Mouse (Mus musculus) brain, embryonic 18.5 days (tissue): ENCODE data around the gene Cln6.
A peak's percentile ranks its signal among the peaks of the same experiment; 100 is the strongest.
"Not testable (repeated sequence)": the region's sequence is repeated elsewhere in the genome, so short reads cannot be mapped to it uniquely, and the experiment has no call there.

Experiments used
- DNase-seq: peaks from one replicate; pipeline ENCODE4 v3.0.0-alpha.2; 2012; ENCODE audit warnings: low read depth, low spot score

Cln6 gene

DNA sequence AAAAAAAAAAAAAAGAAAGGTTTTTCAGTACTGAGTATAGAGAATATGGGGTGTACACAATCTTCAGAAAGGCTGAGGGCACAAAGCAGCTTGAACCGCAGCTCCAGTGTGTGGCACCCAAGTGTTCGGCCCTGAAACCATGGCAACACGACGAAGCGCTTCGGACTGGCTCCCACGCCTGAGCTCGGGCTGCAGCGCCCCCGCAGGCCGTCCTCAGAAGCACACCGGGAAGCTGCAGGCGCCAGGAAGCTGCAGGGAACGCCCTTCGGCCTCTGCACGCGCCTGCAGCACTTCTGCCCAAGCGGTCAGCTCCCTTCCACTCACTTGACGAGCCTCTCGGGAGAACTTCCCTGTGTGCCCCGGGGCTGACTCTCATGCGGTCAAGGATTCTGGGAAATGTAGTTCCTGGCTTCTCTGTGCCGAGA lies 9.9 kb upstream of the Cln6 start:
- DNase-seq, result peak; percentile 81

DNA sequence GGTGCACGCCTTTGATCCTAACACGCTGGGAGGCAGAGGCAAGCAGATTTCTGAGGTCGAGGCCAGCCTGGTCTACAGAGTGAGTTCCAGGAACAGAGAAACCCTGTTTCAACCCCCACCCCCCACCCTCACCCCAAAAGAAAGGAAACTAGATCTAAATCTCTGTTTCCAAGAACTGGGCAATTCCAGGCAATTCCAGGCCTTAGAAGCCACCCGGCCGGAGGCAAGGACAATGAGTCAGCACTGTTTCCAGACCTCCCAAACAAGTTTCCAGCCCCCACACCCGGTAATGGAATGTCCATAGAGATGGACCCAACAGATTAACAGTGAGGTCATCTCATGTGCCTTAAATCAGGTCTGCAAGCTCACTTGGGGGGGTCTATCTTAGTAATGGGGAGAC lies 8.7 kb upstream of the Cln6 start:
- no peak for DNase-seq

DNA sequence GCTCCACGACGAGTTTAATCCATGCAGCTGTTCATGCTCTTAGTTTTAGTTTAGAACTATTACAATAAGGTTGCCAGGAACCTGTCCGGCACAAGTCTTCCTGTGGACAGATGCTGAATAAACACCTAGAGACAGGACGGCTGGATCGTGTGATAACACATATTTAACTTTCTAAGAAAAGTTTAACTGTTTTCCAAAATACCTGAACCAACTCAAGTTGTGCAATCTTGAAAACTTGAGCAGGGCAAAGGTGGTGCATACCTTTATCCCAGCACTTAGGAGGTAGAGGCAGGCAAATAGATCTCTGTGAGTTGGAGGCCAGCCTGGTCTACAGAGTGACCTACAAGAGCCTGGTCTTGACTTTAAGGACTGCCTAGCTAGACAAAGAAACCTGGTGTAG lies 3.7 kb upstream of the Cln6 start:
- DNase-seq, result no peak

DNA sequence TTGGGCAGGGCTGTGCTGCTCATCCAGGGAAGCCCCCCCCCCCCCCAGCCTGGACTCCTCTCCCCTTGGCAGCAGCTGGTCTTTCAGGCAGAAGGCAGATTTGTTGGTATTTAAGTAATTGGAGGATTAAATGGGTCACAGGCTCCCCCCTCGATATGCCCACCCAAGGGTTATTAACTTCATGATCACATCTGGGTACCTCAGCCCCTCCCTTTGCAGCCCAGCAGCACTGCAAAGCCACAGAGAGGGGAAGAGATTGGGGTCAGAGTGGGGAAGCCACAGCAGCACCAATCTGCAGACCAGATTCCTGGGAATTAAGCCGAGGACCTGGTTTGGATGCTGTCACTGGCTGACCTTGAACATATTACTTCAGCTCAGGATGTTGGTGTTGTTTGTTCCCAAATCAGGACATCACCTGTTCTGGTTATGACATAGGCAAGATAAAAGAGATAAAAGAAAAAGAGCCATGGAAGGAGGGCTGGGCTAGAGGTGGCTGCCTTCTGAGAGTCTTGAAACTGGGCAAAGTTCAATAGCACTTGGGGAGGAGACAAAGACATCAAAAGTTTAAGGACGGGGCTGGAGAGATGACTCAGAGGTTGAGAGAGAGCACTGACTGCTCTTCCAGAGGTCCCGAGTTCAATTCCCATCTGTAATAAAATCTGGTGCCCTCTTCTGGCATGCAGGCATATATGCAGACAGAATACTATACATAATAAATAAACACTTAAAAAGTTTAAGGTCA lies 2.7 kb upstream of the Cln6 start:
- DNase-seq, result no peak

DNA sequence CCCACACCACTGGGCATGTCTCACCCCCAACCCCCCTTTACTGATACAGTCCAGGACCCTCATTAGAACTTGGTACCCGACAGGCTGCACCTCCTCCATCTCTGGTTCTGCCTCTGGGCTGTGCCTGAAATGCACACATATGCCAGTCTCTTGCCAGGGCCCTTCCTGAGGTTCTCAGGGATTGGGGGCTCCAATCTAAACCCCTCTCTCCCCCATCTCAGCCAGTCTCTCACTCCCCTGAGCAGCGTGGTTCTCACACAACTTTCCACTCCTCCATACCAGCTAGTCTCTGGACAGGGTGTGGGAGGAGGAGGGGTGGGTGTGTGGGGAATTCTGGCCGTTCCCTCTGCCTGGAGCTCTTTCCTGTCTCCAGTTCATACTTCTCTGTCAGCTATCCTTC lies 974 bp upstream of the Cln6 start:
- DNase-seq, result no peak

DNA sequence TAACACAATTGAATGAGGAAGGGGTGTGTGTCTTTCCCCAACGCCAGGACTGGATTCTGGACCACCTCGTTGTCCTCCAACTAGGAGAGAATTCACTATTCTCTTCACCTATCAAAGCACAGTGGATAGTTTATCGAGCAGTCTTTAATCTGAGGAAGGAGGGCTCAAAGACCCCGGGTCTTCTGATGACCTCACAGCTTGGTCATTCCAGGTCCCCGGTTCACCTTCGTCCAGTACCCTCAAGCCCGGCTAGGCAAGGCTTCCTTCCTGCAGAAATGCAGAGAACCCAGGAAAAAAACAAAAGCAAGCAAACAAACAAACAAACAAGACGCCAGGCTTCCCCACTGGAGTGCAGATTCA lies 459 bp upstream of the Cln6 start:
- no peak for DNase-seq

DNA sequence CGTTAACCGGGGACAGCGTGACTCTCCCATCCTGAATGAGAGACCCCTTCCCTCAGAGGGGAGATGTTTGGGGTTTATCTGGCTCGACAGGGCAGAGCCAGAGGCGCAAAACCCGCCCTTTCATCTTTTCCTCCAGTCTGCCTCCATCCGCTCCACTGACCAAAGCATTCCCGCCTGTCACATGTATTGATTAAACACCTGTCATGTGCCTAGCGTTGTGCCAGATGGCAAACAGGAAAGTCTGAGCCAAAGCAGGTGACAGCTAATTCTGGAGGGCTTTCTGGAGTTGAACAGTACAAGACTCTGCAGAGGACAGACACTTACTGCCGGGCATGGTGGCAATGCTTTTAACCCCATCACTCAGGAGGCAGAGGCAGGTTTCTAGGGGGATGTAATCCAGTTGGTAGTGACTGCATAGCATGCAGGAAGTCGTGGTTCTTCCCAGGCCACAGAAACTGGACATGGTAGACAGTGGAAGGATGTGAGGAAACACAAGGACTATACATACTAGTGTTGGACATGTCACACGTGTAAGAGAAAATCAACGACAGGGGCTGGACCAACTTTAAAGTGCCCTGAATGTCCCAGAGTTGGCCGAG lies 686 bp downstream of the Cln6 start:
- DNase-seq, result no peak

DNA sequence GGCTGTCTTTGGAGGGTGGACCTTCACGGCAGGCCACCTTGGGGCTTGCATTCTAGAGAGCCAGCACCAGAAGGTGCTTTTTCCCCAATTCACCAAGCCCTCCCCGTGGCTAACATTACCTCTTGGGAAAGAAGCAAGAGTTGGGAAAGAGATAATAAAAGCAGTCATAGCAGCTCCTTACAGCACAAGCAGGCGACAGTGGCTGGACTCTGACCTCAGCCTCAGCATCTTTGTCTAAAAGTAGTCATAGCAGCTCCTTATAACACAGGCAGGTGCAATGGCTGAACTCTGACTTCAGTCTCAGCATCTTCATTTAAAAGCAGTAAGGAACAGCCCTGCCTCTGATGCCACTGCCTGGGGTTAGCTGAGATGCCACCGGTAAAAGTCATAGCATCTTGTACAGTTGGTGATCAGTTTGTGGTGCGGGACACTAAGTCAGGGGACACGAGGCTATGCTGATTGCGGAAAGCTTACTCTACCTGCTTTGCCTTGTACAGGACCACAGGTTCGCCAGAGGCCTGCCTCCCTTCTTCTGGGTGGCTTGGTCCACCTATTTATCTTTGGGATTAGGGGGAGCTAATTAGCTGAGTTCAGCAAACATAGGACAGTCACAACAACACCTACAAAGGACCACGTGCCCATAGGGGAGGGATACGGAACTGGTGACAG lies 4.9 kb downstream of the Cln6 start:
- DNase-seq, result no peak

DNA sequence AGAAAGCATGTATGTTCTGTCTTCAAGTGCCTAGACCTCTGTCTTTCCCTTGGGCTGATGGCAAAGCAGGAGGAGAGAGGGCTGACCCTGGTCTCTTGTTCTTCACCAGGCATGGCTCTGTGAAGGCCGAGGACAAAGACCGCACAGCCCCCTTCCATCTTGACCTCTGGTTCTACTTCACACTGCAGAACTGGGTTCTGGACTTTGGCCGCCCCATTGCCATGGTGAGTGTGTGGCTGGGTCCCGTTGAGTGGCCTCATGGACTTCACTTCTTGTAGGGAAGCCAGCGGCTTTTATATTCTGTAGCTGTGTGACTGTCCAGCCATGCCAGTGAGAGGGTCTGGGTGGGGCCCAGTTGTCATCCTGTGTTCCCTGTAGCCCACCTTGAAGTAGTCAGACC lies 5.9 kb downstream of the Cln6 start:
- no peak for DNase-seq

DNA sequence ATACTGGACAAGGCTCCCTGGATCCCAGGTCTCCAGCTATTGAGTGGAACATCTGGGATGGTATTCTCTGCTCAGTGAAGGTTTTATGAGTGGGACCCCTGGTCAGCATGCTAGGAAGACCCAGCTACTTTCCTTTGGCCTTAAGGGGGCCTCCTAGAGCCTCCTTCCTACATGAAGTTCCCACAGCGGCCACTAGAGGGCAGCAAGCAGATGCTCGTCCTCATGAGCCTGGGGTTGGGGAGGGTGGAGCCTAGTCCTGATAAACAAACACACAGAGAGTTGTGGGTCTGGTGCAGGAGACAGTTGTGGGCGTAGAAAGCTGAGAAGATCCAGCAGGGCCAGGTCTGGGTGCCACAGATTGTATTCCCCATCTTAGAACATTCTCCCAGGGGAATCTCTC lies 9.1 kb downstream of the Cln6 start:
- peak; percentile 37 for DNase-seq

DNA sequence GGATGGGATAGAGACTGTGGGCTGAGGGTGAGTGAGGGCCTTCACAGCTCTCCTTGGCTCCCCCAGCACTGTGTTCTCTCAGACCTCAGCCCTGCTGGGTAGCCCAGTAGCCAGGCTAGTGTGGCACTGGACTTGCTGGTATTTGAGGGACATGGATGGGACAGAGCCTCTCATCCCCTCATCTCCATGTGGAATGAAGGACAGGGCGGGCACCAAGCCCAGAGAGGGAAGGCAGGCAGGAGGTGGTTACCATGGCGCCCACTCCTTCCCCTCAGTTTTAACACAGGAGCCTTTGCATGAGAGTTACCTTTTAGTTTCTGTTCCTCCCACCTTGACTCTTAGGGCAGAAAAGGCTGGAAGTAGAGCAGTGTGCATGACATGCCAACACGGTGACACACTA lies 10.1 kb downstream of the Cln6 start:
- DNase-seq, result no peak

DNA sequence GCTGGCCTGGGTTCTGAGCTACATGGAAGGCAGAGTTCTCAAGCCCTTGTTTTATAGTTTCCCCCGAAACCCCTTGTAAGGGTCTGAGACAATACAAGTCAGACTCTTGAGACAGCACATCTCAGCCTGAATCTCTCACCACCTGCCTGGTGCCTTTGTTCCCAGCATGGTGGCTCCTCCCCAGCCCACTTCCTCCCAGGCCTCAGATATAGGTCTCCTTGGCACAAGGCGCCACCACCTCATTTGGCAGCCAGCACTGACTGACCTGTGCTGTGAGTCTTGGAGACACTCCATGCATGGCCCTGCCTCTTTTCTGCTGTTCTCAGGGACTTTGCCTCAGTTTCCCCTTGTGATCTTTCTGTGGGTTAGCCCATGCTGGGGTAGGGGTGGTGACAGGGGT lies 13.0 kb downstream of the Cln6 start:
- no peak for DNase-seq

DNA sequence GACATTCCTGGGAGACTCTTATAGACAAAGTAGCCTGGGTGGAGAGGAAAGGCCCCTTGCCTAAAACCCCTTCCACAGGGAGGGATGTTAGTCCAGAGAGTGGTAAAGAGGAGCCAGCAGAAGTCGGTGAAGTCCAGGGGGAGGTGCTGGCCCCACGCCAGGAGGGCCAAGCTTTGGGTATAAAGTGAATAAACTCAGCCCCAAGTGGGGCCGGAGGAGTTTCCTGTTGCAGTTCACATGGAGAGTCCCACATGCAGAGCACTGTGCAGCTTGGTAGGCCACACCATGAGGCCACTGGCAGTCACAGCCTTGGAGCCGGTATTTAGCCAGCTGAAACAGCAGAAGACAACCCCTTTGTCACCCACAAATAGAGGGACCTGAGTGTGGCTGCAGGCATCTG lies 15.9 kb downstream of the Cln6 start:
- DNase-seq, result no peak

DNA sequence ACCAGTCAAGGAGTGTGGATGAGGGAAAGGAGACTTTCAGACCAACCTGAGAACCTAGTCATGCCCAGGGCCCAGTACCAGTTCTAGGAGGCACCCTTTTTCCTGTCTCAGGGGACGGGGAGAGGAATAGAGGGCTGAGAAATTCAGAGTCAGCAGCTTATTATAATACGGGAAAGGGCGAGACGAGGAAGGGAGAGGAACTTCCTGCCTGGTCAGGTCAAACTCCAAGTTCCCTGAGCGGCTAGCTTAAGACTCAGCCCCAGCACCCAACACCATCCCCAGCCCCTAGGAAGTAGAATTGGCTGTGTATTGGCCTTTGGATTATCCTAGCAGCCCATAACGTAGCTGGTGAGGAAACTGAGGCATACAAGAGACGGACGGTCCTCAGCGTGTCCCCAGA lies 18.6 kb downstream of the Cln6 start:
- DNase-seq, result no peak

DNA sequence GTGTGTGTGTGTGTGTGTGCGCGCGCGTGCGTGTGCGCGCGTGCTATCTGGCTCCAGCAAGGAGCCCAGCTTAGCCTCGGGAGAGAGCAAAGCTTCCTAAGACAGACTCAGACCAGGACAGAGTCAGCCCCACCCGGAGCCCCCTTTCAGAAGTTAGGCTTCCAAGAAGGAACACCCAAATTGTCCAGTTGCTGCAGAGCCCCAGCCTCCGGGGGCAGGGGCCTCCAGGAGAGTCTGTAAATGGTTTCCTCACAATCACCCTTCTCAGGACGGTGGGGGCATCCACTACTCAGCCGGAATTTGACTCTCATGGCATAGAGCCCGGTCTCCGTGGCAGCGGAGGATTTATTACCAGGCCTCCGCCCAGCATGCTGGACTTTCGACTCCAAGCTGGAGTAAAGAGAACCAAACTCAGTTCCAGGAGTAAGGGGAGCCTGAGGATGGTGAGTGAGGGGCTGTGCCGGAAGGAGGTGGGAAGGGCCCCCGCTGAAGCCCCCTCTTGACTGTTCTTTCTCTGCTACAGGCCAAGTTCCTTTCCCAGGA lies 19.2 kb downstream of the Cln6 start, which contains the start of gene Calml4:
Gene Calml4 (plus strand): TSS at position 362 of the 543 bp plus-strand sequence.
- DNase-seq, result no peak

DNA sequence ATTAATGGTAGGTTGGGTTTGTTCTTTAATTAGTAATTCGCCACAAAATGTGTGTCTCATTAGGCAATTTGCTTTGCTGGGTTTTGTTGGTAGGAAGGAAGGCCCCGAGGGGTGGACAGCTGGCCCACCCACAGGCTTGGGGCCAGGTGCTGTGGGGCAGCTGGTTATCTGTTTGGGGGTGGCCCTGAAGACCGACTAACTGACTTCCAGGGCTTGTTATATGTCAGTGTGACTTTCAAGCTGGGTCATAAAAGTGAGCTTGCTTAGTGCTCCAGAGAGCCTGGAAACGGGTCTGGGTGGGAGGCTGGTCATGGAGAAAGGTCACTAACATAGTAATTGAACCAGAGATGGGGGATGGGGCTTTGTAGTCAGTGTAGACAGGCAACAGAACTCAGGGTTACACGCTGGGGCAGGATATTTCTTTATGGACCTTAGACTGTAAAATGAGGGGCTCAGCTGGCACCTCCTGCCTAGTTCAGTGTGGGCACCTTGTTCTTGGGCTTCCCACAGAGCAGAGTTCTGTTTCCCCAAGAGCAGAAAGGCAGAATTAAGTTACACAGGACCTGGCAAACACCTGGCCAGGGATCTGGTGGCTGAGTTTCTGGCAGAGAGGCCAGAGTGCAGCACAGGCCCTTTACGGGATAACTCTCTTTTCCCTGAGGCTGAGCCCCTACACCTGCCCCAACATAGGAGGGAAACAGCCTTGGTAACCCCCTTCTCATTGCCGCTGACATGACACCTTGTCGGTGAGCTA lies 19.9 kb downstream of the Cln6 start:
- DNase-seq, result no peak

DNA sequence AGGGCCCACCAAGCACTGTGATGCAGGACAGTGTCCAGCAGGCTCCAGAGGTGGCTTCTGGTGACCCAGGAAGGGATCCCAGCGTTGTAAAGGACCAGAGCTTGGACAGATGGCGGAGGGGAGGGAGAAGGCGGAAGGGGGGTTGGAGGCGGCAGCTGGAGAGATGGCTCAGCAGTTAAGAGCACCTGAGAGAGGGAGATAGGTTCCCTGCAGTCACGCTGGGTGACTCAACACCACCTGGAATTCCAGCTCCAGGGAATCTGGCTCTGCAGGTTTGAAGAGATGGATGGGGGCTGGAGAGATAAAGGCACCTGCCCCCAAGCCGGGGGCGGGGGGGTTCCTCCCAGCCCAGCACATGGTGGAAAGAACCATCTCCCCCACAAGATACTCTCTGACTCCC lies 21.5 kb downstream of the Cln6 start:
- not testable (repeated sequence) for DNase-seq

DNA sequence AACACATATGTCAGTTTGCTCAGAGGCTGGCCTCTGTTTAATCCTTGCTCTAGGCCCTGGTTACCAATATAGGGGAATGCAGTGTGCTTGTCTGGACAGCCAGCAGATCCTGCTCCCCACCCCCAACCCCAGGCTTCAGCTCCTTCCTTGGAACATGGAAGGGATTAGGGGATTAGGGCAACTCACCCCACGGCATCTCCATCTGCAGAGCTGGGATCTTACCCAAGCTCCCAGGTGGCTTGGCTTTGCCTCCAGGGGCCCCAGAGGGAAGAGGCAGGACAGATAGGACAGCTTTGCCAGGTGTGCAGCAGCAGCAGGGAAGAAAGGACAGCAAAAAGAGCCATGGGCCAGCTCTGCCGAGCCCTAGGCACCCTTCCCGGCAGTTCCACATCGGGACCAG lies 22.3 kb downstream of the Cln6 start:
- DNase-seq, result no peak

DNA sequence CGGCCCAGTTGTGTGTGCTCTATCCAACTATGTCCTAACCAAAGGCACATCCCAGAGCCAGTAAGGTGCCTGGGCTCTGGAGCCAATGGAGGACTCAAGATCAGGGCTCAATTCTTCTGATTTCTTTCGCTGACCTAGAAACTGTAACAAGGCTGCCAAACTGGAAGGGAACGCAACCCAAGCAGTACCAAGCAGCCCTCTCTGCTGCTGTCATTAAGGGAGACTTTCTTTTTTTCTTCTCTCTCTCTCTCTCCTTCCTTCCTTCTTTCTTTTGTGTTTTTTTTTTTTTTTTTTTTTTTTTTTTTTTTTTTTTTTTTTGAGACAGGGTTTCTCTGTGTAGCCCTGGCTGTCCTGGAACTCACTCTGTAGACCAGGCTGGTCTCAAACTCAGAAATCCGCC lies 30.7 kb downstream of the Cln6 start:
- DNase-seq, result not testable (repeated sequence)

DNA sequence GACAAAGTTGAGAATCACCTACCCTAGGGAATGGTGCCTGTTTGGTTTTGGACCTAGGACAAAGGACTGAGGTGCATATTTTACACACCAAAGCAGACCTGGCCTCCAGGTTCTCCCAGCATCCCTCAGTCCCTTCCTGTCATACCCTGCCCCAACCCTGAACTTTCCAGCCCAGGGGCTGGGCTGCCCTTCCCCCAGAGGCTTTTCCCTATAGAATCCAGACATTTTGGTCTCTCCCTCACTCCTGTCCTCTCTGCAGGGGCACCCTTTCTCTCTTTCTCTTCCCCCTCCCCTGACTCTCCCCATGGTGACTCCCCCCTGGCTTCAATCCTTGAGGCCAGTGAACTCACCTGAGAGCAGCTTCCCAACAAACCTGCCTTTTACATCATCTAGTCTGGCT lies 32.1 kb downstream of the Cln6 start:
- DNase-seq, result no peak

DNA sequence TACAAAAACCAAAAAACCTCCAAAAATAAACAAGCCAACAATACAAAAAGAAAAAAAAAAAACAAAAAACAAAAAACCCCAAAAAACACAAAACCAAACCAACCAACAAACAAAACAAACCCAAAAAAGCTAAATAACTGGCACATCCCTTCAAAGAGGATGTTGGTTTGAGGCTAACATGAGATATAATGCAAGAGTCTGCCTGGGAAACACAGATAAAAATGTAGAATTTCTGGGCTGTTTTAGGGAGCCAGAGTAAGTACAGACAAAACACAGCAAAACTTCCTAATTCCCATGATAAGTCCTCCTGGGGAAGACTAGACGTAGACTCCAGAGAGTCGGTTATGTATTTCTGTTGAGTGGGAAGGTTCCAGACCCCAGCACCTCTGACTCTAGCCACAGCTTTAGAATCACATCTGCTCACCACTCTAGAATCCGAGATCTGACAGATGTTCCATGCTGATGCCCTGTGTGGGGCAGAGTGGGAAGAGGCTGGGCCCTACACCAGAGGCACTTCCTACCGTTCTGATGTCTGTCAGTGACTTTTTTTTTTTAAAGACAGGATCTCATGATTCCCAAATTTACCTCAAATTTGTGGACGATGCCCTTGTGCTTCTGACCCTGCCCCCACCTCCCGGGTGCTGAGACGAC lies 38.5 kb downstream of the Cln6 start:
- DNase-seq, result no peak

DNA sequence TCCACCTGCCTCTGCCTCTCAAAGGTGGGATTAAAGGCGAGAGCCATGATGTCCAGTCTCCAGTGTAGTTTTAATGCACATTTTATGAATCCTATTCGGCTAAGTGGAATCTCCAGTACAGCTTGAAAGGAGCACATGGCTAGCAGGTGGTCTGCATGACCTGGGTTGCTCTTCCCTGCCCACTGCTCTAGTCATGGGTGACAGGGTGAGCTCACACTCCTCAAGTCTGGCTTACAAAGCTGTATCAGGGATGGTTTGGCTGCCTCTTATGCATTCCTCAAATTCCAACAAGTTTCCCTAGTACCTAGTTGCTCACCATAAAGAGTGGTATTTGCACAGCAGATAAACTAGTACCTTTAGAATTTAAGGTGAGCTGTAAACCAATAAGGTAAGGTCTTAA lies 39.2 kb downstream of the Cln6 start:
- no peak for DNase-seq
